Mouse (Mus musculus): ENCODE data around the gene Alkbh7. TPM values are rescaled to one million over a fixed set of nuclear protein-coding genes. Genes with fewer than 3 reads are reported as not detected.

Alkbh7 gene
- total RNA-seq, 2 experiments from 2014 or later, result 27.8 to 34.0 TPM

- no peak for DNase-seq (ENCODE audit: low spot score in 2 of 2)
Measured at GRCm38 (mm10) chr17:57029691-57030090, 32.6 kb downstream of the Alkbh7 start.

- DNase-seq (ENCODE audit: low spot score in 2 of 2), result peak; percentile 44 to 72
Measured at GRCm38 (mm10) chr17:57030931-57031660, 34.0 kb downstream of the Alkbh7 start, which contains the start of gene Khsrp. Gene Khsrp, minus strand, starts transcription at chr17:57031522.

DNA sequence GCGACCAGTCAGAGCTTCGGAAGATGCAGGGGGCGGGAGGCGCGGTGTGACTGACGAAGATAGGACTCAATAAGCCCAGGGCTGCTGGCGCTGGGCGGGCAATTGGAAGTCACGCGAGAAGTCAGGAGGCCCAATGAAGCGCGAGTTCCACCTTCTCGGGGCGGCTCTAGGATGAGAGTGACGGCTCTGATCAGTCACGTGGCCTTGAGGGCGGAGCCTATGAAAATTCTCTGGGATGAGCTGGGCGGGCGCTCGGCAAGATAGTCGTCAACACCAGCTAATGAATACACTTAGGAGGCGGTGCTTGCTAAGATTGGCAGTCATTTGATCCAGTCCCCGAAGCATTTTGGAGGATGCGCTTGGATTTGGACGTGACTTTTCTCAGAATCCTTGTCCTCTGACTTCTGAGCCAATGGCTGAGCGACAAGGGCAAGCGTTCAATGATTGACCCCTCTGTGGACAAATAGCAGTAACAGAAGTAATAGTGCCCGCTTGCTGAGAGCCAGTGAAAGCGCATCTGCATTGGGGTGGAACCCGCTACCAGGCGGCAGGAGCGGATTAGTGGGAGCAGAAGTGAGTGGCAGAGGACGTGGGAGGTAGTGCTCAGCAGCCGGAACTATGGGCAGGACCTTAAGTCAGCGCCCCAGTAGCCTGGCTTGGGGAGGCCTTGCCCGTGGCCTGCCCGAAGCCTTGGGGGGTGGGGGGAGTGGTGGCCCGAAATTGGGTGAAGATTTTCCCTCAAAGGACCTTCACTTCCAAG is 34.7 kb downstream of the Alkbh7 start:
- peak; percentile 98 for DNase-seq (ENCODE audit: low spot score in 2 of 2)

GRCm38 (mm10) chr17:57032854-57033253 is 35.7 kb downstream of the Alkbh7 start:
- DNase-seq (ENCODE audit: low spot score in 2 of 2), result no peak

DNA sequence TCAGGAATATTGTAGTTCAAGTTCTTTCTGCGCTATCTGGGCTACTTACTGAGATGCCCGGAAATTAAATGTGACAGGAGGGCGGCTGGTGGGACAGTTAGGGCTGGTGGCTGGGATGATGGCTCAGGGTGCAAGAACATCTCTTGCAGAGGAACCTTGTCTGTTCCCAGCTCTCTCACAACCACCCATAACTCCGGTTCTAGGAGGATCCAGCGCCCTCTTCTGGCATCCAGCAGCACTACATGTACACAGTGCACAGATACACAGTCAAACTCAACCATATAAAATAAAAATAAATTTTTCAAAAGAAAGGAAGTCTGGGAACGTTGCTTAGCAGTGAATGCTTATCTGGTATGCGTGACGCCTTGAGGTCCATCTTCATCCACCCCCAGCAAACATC is 41.8 kb downstream of the Alkbh7 start:
- DNase-seq (ENCODE audit: low spot score in 2 of 2), result no peak

DNA sequence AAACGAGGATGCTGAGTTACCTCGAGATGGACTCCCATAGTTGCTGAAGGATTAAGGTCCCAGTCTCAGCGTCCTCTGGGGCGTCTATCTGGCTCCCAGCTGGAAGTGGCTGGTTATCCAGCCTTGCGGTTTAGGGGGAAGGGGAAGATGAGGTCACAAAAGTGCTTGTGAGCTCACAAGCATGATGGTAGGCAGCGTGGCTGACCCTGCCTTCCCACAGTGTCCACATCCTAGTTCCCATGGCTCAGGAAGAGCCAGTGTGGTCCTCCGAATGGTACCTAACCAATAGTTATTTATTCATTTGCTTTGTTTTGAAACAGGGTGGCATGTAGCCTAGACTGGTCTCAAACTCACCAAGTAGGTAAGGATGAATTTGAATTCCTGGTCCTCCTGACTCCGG is 44.4 kb downstream of the Alkbh7 start, which contains the start of gene Slc25a41:
Gene Slc25a41 (minus strand): TSS at position 101 of the 400 bp plus-strand sequence.
- DNase-seq (ENCODE audit: low spot score in 2 of 2), result no peak

GRCm38 (mm10) chr17:57047406-57047805 is 50.3 kb downstream of the Alkbh7 start:
- DNase-seq (ENCODE audit: low spot score in 2 of 2), result no peak

DNA sequence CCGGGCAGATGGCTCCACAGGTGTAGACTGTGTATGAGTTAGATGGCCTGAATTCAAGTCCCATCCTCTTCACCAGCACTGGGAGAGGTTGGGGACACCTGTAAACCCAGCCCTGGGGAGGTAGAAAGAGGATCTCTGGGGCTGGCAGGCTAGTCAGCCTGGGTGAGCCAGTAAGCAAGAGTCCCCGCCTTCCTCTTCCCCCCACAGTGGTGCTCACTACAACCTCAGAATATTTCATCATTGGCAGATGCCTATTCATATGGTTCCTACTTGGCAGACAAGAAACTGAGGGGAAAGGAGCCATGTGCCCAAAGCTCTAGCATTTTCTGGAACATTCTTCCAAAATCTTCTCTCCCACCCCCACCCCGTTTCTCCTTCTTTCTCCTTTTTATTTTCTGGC is 51.7 kb downstream of the Alkbh7 start:
- no peak for DNase-seq (ENCODE audit: low spot score in 2 of 2)

Other genes starting within 250 kb of the Alkbh7 start
- gene Nrtn, start 239.8 kb upstream of the Alkbh7 start, total RNA-seq (2021), result 1 to 10 TPM; 1.6 to 2.3 TPM
- 10 to 100 TPM; 66.7 to 72.0 TPM for gene Dus3l, start 232.6 kb upstream of the Alkbh7 start, total RNA-seq (2021)
- under 1 TPM; 0.27 to 0.71 TPM for gene Prr22, start 227.1 kb upstream of the Alkbh7 start, total RNA-seq (2021)
- gene Rfx2, start 166.3 kb upstream of the Alkbh7 start, total RNA-seq (2021), result 1 to 10 TPM; 4.1 to 4.4 TPM
- gene Acsbg2, start 122.9 kb upstream of the Alkbh7 start, total RNA-seq (2021), result not detected
- under 1 TPM; 0.11 to 0.39 TPM for gene 1700061G19Rik, start 121.9 kb upstream of the Alkbh7 start, total RNA-seq (2021)
- gene Mllt1, start 61.9 kb upstream of the Alkbh7 start, total RNA-seq (2021), result 10 to 100 TPM; 68.7 to 72.0 TPM
- gene Acer1, start 15.2 kb upstream of the Alkbh7 start, total RNA-seq (2021), result not detected
- gene Clpp, start 7.0 kb upstream of the Alkbh7 start, total RNA-seq (2021), result 10 to 100 TPM; 55.7 to 56.0 TPM
- gene Pspn, start 2.7 kb downstream of the Alkbh7 start, total RNA-seq (2021), result not detected
- gene Gtf2f1, start 13.9 kb downstream of the Alkbh7 start, total RNA-seq (2021), result 10 to 100 TPM; 45.0 to 47.4 TPM
- under 1 TPM in 1 of 2 experiments, not detected in 1; 0.41 TPM for gene Gm17949, start 14.1 kb downstream of the Alkbh7 start, total RNA-seq (2021)
- gene Khsrp, start 34.2 kb downstream of the Alkbh7 start, total RNA-seq (2021), result 100 to 1,000 TPM; 105 to 116 TPM
- gene Slc25a41, start 44.3 kb downstream of the Alkbh7 start, total RNA-seq (2021), result not detected
- 1 to 10 TPM in 1 of 2 experiments, under 1 TPM in 1; 0.45 to 1.1 TPM for gene Crb3, start 61.8 kb downstream of the Alkbh7 start, total RNA-seq (2021)
- gene Slc25a23, start 62.5 kb downstream of the Alkbh7 start, total RNA-seq (2021), result 100 to 1,000 TPM; 308 to 317 TPM
- 1 to 10 TPM; 1.2 to 1.9 TPM for gene Dennd1c, start 81.2 kb downstream of the Alkbh7 start, total RNA-seq (2021)
- 100 to 1,000 TPM; 487 to 549 TPM for gene Tubb4a, start 90.4 kb downstream of the Alkbh7 start, total RNA-seq (2021)
- gene Tnfsf9, start 108.0 kb downstream of the Alkbh7 start, total RNA-seq (2021), result 1 to 10 TPM in 1 of 2 experiments, under 1 TPM in 1; 0.75 to 1.0 TPM
- gene Cd70, start 152.4 kb downstream of the Alkbh7 start, total RNA-seq (2021), result under 1 TPM in 1 of 2 experiments, not detected in 1; 0.42 TPM
- gene Tnfsf14, start 196.8 kb downstream of the Alkbh7 start, total RNA-seq (2021), result not detected
- gene C3, start 230.8 kb downstream of the Alkbh7 start, total RNA-seq (2021), result 1 to 10 TPM; 2.7 to 2.8 TPM